Comparison of ENCODE assay signal across 25 mouse cellular contexts in the genomic region with DNA sequence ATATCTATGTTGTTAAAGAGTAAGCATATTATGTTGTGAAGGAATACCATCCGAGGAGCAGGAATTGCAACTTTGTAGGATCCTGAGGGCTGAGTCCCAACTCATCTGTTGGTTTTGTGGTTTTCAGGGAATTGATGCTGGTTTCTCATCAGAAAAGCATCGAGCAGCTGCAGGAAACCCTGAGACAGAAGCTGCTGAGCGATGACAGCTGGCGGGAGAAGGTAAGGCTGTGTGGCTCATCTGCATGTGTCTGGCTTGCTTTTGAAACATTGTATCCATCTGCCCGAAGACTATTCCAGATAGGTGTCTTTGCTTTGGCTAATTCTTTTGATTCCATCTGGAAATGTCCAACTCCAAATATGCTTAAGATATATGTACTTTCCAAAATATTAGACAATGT.
A peak's percentile ranks its signal among the peaks of the same experiment; 100 is the strongest.
DNase-seq lines count a peak whose midpoint lies in the region; ATAC-seq lines count a peak whose summit lies in the region.
"Had no signal": no experiment of that assay in that cellular context is flagged by ENCODE, and none has a peak within 500 bp of the region (broad histone marks: within the 10 kb centered on the region; RNA-seq: fewer than 3 reads in every experiment).

No protein-coding gene starts in this region.

- H3K9ac ChIP-seq in heart, embryonic 11.5 days (ENCODE audit: low read depth, low read length) = no peak overlapping the region
- H3K9ac ChIP-seq: embryonic facial prominence, embryonic 12.5 days; forebrain, embryonic 13.5 days; forebrain, embryonic 15.5 days; forebrain, postnatal 0 days had no signal

- no peak for ATAC-seq in heart, embryonic 11.5 days (replicated peaks; ENCODE audit: insufficient number of reproducible peaks, low FRiP score, low TSS enrichment)
- ATAC-seq: activated CD4-positive, CD25-positive, alpha-beta regulatory T cell, adult 4 months; CD4-positive, CD25-positive, alpha-beta regulatory T cell, adult 4 months; forebrain, embryonic 13.5 days; forebrain, embryonic 15.5 days; forebrain, postnatal 0 days; Patski had no signal

- H3K4me2 ChIP-seq in heart, embryonic 11.5 days = no peak overlapping the region
- H3K4me2 ChIP-seq: embryonic facial prominence, embryonic 12.5 days; forebrain, embryonic 13.5 days; forebrain, embryonic 15.5 days had no signal

- H3K9me3 ChIP-seq in heart, embryonic 11.5 days (replicated peaks; ENCODE audit: control insufficient read depth, low read length) = no peaks in the 10 kb centered on the region
- H3K9me3 ChIP-seq: embryonic facial prominence, embryonic 10.5 days; embryonic facial prominence, embryonic 12.5 days; forebrain, embryonic 13.5 days; forebrain, embryonic 15.5 days; G1E had no signal

- WGBS in heart, embryonic 11.5 days (ENCODE audit: insufficient replicate concordance) = 77% methylated on average over 5 of the region's 5 CpGs

- no peaks in the 10 kb centered on the region for H3K36me3 ChIP-seq in heart, embryonic 11.5 days (ENCODE audit: control insufficient read depth, insufficient read depth, low read length)
- H3K36me3 ChIP-seq: embryonic facial prominence, embryonic 10.5 days; embryonic facial prominence, embryonic 12.5 days; forebrain, embryonic 15.5 days; G1E had no signal

- DNase-seq in heart, adult 11 months = peak; percentile 92
- DNase-seq in testis, postnatal 14 days (ENCODE audit: low spot score) = peak; percentile 55
- DNase-seq in testis, postnatal 10 days (ENCODE audit: low spot score) = no peak
- peak; percentile 8 for DNase-seq in brain, adult 2 months (ENCODE audit: low read depth, low spot score)
- peak; percentile 9 for DNase-seq in skeletal muscle tissue, adult 2 months (ENCODE audit: low read depth, low spot score)
- DNase-seq in kidney, postnatal 4 days = no peak
- DNase-seq in left cerebral cortex, adult 8-10 months (ENCODE audit: low spot score in 2 of 2) = no peak
- DNase-seq: adrenal gland, adult 8-10 months; adrenal gland, postnatal 36 days; cerebellum, adult 11 months; cerebellum, adult 2 months; cerebellum, adult 9-10 months; cerebellum, postnatal 10 days; cerebellum, postnatal 25 days; forebrain, postnatal 0 days had no signal

- H3K4me3 ChIP-seq in heart, embryonic 11.5 days (ENCODE audit: low read depth, low read length) = no peak overlapping the region
- H3K4me3 ChIP-seq: embryonic facial prominence, embryonic 10.5 days; embryonic facial prominence, embryonic 12.5 days; forebrain, embryonic 13.5 days; forebrain, embryonic 15.5 days had no signal

- no peak overlapping the region for H3K27ac ChIP-seq in heart, embryonic 11.5 days (ENCODE audit: low read depth, low read length)
- H3K27ac ChIP-seq: embryonic facial prominence, embryonic 10.5 days; embryonic facial prominence, embryonic 12.5 days; forebrain, embryonic 13.5 days; forebrain, embryonic 15.5 days had no signal

- H3K4me1 ChIP-seq in heart, embryonic 11.5 days (ENCODE audit: control insufficient read depth, insufficient read depth, low read length) = no peaks in the 10 kb centered on the region
- H3K4me1 ChIP-seq: embryonic facial prominence, embryonic 10.5 days; embryonic facial prominence, embryonic 12.5 days; forebrain, embryonic 13.5 days; forebrain, embryonic 15.5 days had no signal

- H3K27me3 ChIP-seq in heart, embryonic 11.5 days (ENCODE audit: control insufficient read depth, insufficient read depth, low read length) = no peaks in the 10 kb centered on the region
- H3K27me3 ChIP-seq: CH12.LX; embryonic facial prominence, embryonic 12.5 days; forebrain, embryonic 13.5 days; forebrain, embryonic 15.5 days; Patski had no signal

Comparison
In these comparisons a context has a peak if more than half of its experiments do, and no peak if none do; other contexts are left out.
1. DNase-seq: peak in heart, adult 11 months (single experiment), testis, postnatal 14 days (single experiment), brain, adult 2 months (single experiment) and skeletal muscle tissue, adult 2 months (single experiment); none in testis, postnatal 10 days (single experiment), kidney, postnatal 4 days (0 of 2) and left cerebral cortex, adult 8-10 months (0 of 2).